Comparison of ENCODE assay signal across 23 mouse cellular contexts in the genomic region with DNA sequence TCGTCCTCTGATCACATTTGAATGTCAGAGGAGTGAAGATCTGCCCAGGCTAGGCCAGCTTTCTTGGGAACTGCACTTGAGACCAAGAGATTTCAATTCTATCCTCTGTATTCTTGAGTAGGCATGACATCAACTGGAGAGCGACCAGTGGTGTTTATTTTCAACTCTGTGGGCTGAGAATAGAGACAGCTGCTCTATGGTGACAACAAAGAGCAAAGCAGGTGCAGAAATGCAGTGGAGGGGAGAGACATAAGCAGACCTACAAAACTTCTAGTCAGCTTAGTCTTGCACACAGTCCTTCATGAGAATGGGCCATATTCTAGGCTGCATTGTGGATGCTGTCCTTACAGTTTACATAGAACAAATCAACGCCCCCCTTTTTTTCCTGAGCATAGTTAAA.
A peak's percentile ranks its signal among the peaks of the same experiment; 100 is the strongest.
DNase-seq lines count a peak whose midpoint lies in the region; ATAC-seq and TF ChIP-seq lines count a peak whose summit lies in the region.
"Had no signal": no experiment of that assay in that cellular context is flagged by ENCODE, and none has a peak within 500 bp of the region (broad histone marks: within the 10 kb centered on the region; RNA-seq: fewer than 3 reads in every experiment).

No protein-coding gene starts in this region.

- TF ChIP-seq POLR2A in limb, embryonic 14.5 days (IDR thresholded peaks at IDR 0.05; ENCODE audit: borderline replicate concordance, extremely low read depth, insufficient read depth, insufficient read length) = no peak
- TF ChIP-seq POLR2A in myocyte (IDR thresholded peaks at IDR 0.05; ENCODE audit: insufficient read length, low read depth) = no peak

- H3K79me2 ChIP-seq in myocyte (ENCODE audit: control insufficient read depth, insufficient read depth) = no peaks in the 10 kb centered on the region

- H3K27me3 ChIP-seq in embryonic facial prominence, embryonic 14.5 days (replicated peaks; ENCODE audit: control insufficient read depth, insufficient read depth, low read length) = no peaks in the 10 kb centered on the region
- no peaks in the 10 kb centered on the region for H3K27me3 ChIP-seq in embryonic facial prominence, embryonic 10.5 days (replicated peaks; ENCODE audit: low read depth, poor library complexity, severe bottlenecking)
- H3K27me3 ChIP-seq in limb, embryonic 14.5 days (ENCODE audit: control insufficient read depth, insufficient read depth, low read length) = no peaks in the 10 kb centered on the region
- H3K27me3 ChIP-seq in limb, embryonic 10.5 days (ENCODE audit: low read depth, poor library complexity, severe bottlenecking) = no peaks in the 10 kb centered on the region
- no peaks in the 10 kb centered on the region for H3K27me3 ChIP-seq in myocyte (ENCODE audit: control insufficient read depth, insufficient read depth, insufficient read length)
- no peaks in the 10 kb centered on the region for H3K27me3 ChIP-seq in forebrain, embryonic 12.5 days
- H3K27me3 ChIP-seq: embryonic facial prominence, embryonic 12.5 days; embryonic facial prominence, embryonic 15.5 days; forebrain, embryonic 13.5 days; forebrain, embryonic 15.5 days had no signal

- no peak overlapping the region for H3K27ac ChIP-seq in embryonic facial prominence, embryonic 14.5 days (replicated peaks; ENCODE audit: low read depth, low read length)
- H3K27ac ChIP-seq in embryonic facial prominence, embryonic 10.5 days (replicated peaks) = no peak overlapping the region
- no peak overlapping the region for H3K27ac ChIP-seq in limb, embryonic 14.5 days (replicated peaks; ENCODE audit: low read depth, low read length)
- no peak overlapping the region for H3K27ac ChIP-seq in limb, embryonic 10.5 days
- H3K27ac ChIP-seq in forebrain, embryonic 12.5 days = no peak overlapping the region
- H3K27ac ChIP-seq: embryonic facial prominence, embryonic 12.5 days; embryonic facial prominence, embryonic 15.5 days; forebrain, embryonic 10.5 days; forebrain, embryonic 13.5 days; forebrain, embryonic 15.5 days had no signal

- H3ac ChIP-seq in myocyte (ENCODE audit: control insufficient read depth, insufficient read length) = no peak overlapping the region

- H3K9me3 ChIP-seq in embryonic facial prominence, embryonic 14.5 days (ENCODE audit: control insufficient read depth, low read length) = no peaks in the 10 kb centered on the region
- H3K9me3 ChIP-seq in embryonic facial prominence, embryonic 10.5 days = no peaks in the 10 kb centered on the region
- no peaks in the 10 kb centered on the region for H3K9me3 ChIP-seq in limb, embryonic 14.5 days (ENCODE audit: control insufficient read depth, low read length)
- no peaks in the 10 kb centered on the region for H3K9me3 ChIP-seq in limb, embryonic 10.5 days (replicated peaks)
- no peaks in the 10 kb centered on the region for H3K9me3 ChIP-seq in forebrain, embryonic 12.5 days
- H3K9me3 ChIP-seq: embryonic facial prominence, embryonic 12.5 days; embryonic facial prominence, embryonic 15.5 days; forebrain, embryonic 10.5 days; forebrain, embryonic 13.5 days; forebrain, embryonic 15.5 days had no signal

- ATAC-seq in embryonic facial prominence, embryonic 14.5 days (ENCODE audit: low read depth) = peak; percentile 70; the same call in 1 of the 2 replicates
- ATAC-seq in limb, embryonic 14.5 days (ENCODE audit: low FRiP score, low read depth) = peak; percentile 50
- no peak for ATAC-seq in forebrain, embryonic 12.5 days (ENCODE audit: low FRiP score)
- ATAC-seq: forebrain, embryonic 13.5 days; forebrain, embryonic 15.5 days; forebrain, postnatal 0 days had no signal

- H3K9ac ChIP-seq in embryonic facial prominence, embryonic 14.5 days (ENCODE audit: low read depth, low read length) = no peak overlapping the region
- no peak overlapping the region for H3K9ac ChIP-seq in limb, embryonic 14.5 days (ENCODE audit: low read depth, low read length, severe bottlenecking)
- no peak overlapping the region for H3K9ac ChIP-seq in forebrain, embryonic 12.5 days
- H3K9ac ChIP-seq: embryonic facial prominence, embryonic 12.5 days; embryonic facial prominence, embryonic 15.5 days; forebrain, embryonic 13.5 days; forebrain, embryonic 15.5 days; forebrain, postnatal 0 days had no signal

- no peaks in the 10 kb centered on the region for H3K4me1 ChIP-seq in embryonic facial prominence, embryonic 14.5 days (ENCODE audit: control insufficient read depth, insufficient read depth, low read length)
- H3K4me1 ChIP-seq in embryonic facial prominence, embryonic 10.5 days = no peaks in the 10 kb centered on the region
- no peaks in the 10 kb centered on the region for H3K4me1 ChIP-seq in limb, embryonic 14.5 days (ENCODE audit: control insufficient read depth, insufficient read depth, low read length)
- H3K4me1 ChIP-seq in limb, embryonic 10.5 days = no peaks in the 10 kb centered on the region
- no peaks in the 10 kb centered on the region for H3K4me1 ChIP-seq in forebrain, embryonic 12.5 days
- H3K4me1 ChIP-seq: embryonic facial prominence, embryonic 12.5 days; embryonic facial prominence, embryonic 15.5 days; forebrain, embryonic 10.5 days; forebrain, embryonic 13.5 days; forebrain, embryonic 15.5 days had no signal

- H3K36me3 ChIP-seq in embryonic facial prominence, embryonic 14.5 days (ENCODE audit: control insufficient read depth, insufficient read depth, low read length) = no peaks in the 10 kb centered on the region
- H3K36me3 ChIP-seq in embryonic facial prominence, embryonic 10.5 days (replicated peaks) = no peaks in the 10 kb centered on the region
- no peaks in the 10 kb centered on the region for H3K36me3 ChIP-seq in limb, embryonic 14.5 days (ENCODE audit: control insufficient read depth, insufficient read depth, low read length)
- no peaks in the 10 kb centered on the region for H3K36me3 ChIP-seq in limb, embryonic 10.5 days
- no peaks in the 10 kb centered on the region for H3K36me3 ChIP-seq in myocyte (ENCODE audit: control insufficient read depth, insufficient read depth)
- no peaks in the 10 kb centered on the region for H3K36me3 ChIP-seq in forebrain, embryonic 12.5 days (replicated peaks)
- H3K36me3 ChIP-seq: embryonic facial prominence, embryonic 12.5 days; embryonic facial prominence, embryonic 15.5 days; forebrain, embryonic 10.5 days; forebrain, embryonic 15.5 days had no signal

- peak; percentile 57 for DNase-seq in embryonic facial prominence, embryonic 14.5 days (ENCODE audit: low spot score)
- DNase-seq in embryonic facial prominence, embryonic 10.5 days (ENCODE audit: low spot score) = no peak
- DNase-seq in limb, embryonic 14.5 days (ENCODE audit: low spot score) = no peak
- DNase-seq in limb, embryonic 10.5 days (ENCODE audit: low spot score) = no peak
- no peak for DNase-seq in cerebellum, adult 9-11 months
- DNase-seq: adrenal gland, adult 2 months; adrenal gland, postnatal 10 days; adrenal gland, postnatal 25 days; cerebellum, adult 11-12 months; cerebellum, adult 2 months; cerebellum, adult 9-10 months; cerebellum, postnatal 14 days; cerebellum, postnatal 36 days; embryo, embryonic 11 days; forebrain, postnatal 0 days had no signal

- WGBS in embryonic facial prominence, embryonic 14.5 days = 82% methylated on average over 3 of the region's 3 CpGs
- WGBS in embryonic facial prominence, embryonic 10.5 days = 87% methylated on average over 3 of the region's 3 CpGs
- WGBS in limb, embryonic 14.5 days = 82% methylated on average over 3 of the region's 3 CpGs
- 89% methylated on average over 3 of the region's 3 CpGs for WGBS in limb, embryonic 10.5 days
- WGBS in forebrain, embryonic 12.5 days = 81% methylated on average over 3 of the region's 3 CpGs

- H3K4me3 ChIP-seq in embryonic facial prominence, embryonic 14.5 days (ENCODE audit: low read depth, low read length) = no peak overlapping the region
- H3K4me3 ChIP-seq in embryonic facial prominence, embryonic 10.5 days = no peak overlapping the region
- no peak overlapping the region for H3K4me3 ChIP-seq in limb, embryonic 14.5 days (replicated peaks; ENCODE audit: low read length)
- H3K4me3 ChIP-seq in limb, embryonic 10.5 days = no peak overlapping the region
- H3K4me3 ChIP-seq in myocyte = no peak overlapping the region
- H3K4me3 ChIP-seq in forebrain, embryonic 12.5 days (replicated peaks) = no peak overlapping the region
- H3K4me3 ChIP-seq: embryonic facial prominence, embryonic 12.5 days; embryonic facial prominence, embryonic 15.5 days; erythroblast, embryonic 14.5 days; forebrain, embryonic 10.5 days; forebrain, embryonic 13.5 days; forebrain, embryonic 15.5 days had no signal

- H3K4me2 ChIP-seq in embryonic facial prominence, embryonic 14.5 days (ENCODE audit: low read depth, low read length) = no peak overlapping the region
- no peak overlapping the region for H3K4me2 ChIP-seq in limb, embryonic 14.5 days (replicated peaks; ENCODE audit: low read depth, low read length, severe bottlenecking)
- H3K4me2 ChIP-seq in myocyte (ENCODE audit: low read depth) = no peak overlapping the region
- H3K4me2 ChIP-seq in forebrain, embryonic 12.5 days = no peak overlapping the region
- H3K4me2 ChIP-seq: embryonic facial prominence, embryonic 12.5 days; embryonic facial prominence, embryonic 15.5 days; forebrain, embryonic 13.5 days; forebrain, embryonic 15.5 days had no signal

TF ChIP-seq in myocyte, 11 proteins besides CTCF, POLR2A, EP300 and RAD21:
- TF ChIP-seq MAX (IDR thresholded peaks at IDR 0.05; ENCODE audit: low read depth) (no peak), CEBPB (IDR thresholded peaks at IDR 0.05; ENCODE audit: insufficient read depth, poor library complexity, severe bottlenecking) (no peak), USF1 (IDR thresholded peaks at IDR 0.05; ENCODE audit: low read depth) (no peak), TCF12 (IDR thresholded peaks at IDR 0.05; ENCODE audit: insufficient read depth, poor library complexity, severe bottlenecking) (peak; percentile 53), MYOD1 (IDR thresholded peaks at IDR 0.05; ENCODE audit: control insufficient read depth in 1 of 3, insufficient read length in 2 of 3, low read depth in 2 of 3) (peak; percentile 53 to 85 (median 73)), SRF (IDR thresholded peaks at IDR 0.05; ENCODE audit: control insufficient read depth, insufficient read length, low read depth) (no peak), MYOG (IDR thresholded peaks at IDR 0.05; ENCODE audit: control insufficient read depth in 1 of 3, insufficient read depth in 1 of 3, insufficient read length in 2 of 3, low read depth in 2 of 3) (peak in 1 of 3 experiments; percentile 65), E2F4 (IDR thresholded peaks at IDR 0.05; ENCODE audit: insufficient read depth) (no peak), REST (IDR thresholded peaks at IDR 0.05; ENCODE audit: insufficient read depth, insufficient read length) (no peak), TCF3 (IDR thresholded peaks at IDR 0.05; ENCODE audit: insufficient read length, low read depth) (no peak), POLR2AphosphoS2 (IDR thresholded peaks at IDR 0.05; ENCODE audit: insufficient read length, low read depth) (no peak)
